Mouse (Mus musculus): ENCODE data around the gene Rpe.

GRCm38 (mm10) chr1:66692308-66692707 lies 8.3 kb upstream of the Rpe start:
- TF ChIP-seq POLR2A (IDR thresholded peaks at IDR 0.05; ENCODE audit: control insufficient read depth, low read depth, low read length) (no peak), CTCF (IDR thresholded peaks at IDR 0.05; ENCODE audit: control insufficient read depth, insufficient read depth, insufficient replicate concordance, low read depth, low read length) (no peak)

Measured in testis, adult 2 months (tissue).